Mouse (Mus musculus) brain, embryonic 14.5 days (tissue): ENCODE data around the gene Gna14.

ENCODE experiments used
- CTCF ChIP-seq: fragments of 200-500 bp; IDR thresholded peaks from 2 replicates; pipeline ENCODE4 v1.5.1; 2012; ENCODE audit warnings: inconsistent platforms, mild to moderate bottlenecking, moderate library complexity, borderline replicate concordance; ENCODE audit not compliant: insufficient read depth, insufficient read length; ENCODE audit errors: extremely low read depth
- POLR2A ChIP-seq: fragments of 200-500 bp; IDR thresholded peaks from 2 replicates; pipeline ENCODE4 v1.6.1; 2012; ENCODE audit warnings: mild to moderate bottlenecking, inconsistent platforms, borderline replicate concordance; ENCODE audit not compliant: poor library complexity, insufficient read depth, insufficient read length, severe bottlenecking; ENCODE audit errors: extremely low read depth

- TF ChIP-seq CTCF (no peak), POLR2A (no peak)
These were observed 45.3 kb upstream of the Gna14 start for GRCm38 (mm10) chr19:16390192-16390795.
